Mouse (Mus musculus) heart, embryonic 15.5 days (tissue): Measurements from ENCODE around the gene Sept5. TPM values are rescaled to one million over a fixed set of nuclear protein-coding genes. Genes with fewer than 3 reads are reported as not detected.
A peak's percentile ranks its signal among the peaks of the same experiment; 100 is the strongest.

Experiments used
- ATAC-seq: fragments of 200-750 bp; cut with Nextera tagmentation; replicated peaks from 2 replicates; pipeline ENCODE4 v1.8.0; 2017; ENCODE audit warnings: low read depth, moderate TSS enrichment; ENCODE audit not compliant: insufficient number of reproducible peaks, insufficient read depth, low FRiP score
- H3K27ac ChIP-seq: fragments of 300-500 bp; sonication (generic); 2 replicates; pipeline ENCODE4 v1.5.1; 2015; ENCODE audit warnings: mild to moderate bottlenecking, inconsistent platforms
- H3K27me3 ChIP-seq: fragments of 300-500 bp; sonication (generic); 2 replicates; pipeline ENCODE4 v1.6.1; 2015; ENCODE audit warnings: inconsistent platforms
- H3K36me3 ChIP-seq: fragments of 300-500 bp; sonication (generic); 2 replicates; pipeline ENCODE4 v1.6.1; 2015; ENCODE audit warnings: mild to moderate bottlenecking, inconsistent platforms
- H3K4me1 ChIP-seq: fragments of 300-500 bp; sonication (generic); replicated peaks from 2 replicates; pipeline ENCODE4 v1.6.1; 2015; ENCODE audit warnings: inconsistent platforms
- H3K4me2 ChIP-seq: fragments of 300-500 bp; sonication (generic); 2 replicates; pipeline ENCODE4 v1.6.1; 2015; ENCODE audit warnings: inconsistent platforms, mild to moderate bottlenecking, moderate library complexity
- H3K4me3 ChIP-seq: fragments of 300-500 bp; sonication (generic); 2 replicates; pipeline ENCODE4 v1.5.1; 2015; ENCODE audit warnings: mild to moderate bottlenecking, inconsistent platforms
- H3K9ac ChIP-seq: fragments of 300-500 bp; sonication (generic); 2 replicates; pipeline ENCODE4 v1.6.1; 2015; ENCODE audit warnings: mild to moderate bottlenecking, inconsistent platforms
- H3K9me3 ChIP-seq: fragments of 300-500 bp; sonication (generic); replicated peaks from 2 replicates; pipeline ENCODE4 v1.6.1; 2016; ENCODE audit warnings: inconsistent platforms
- WGBS: fragments of 180-500 bp; shearing (Covaris S2); methylation state at CpG from one replicate; pipeline ENCODE4 v1.1.7; 2015; ENCODE audit warnings: mixed read lengths; 5-methylcytosine and 5-hydroxymethylcytosine counted together
- polyA plus RNA-seq: library from polyadenylated mRNA; unstranded; fragments of >200 nt; fragmentation: Nextera tagmentation; extraction: Ambion mirVana; gene quantifications from 2 replicates; pipeline ENCODE4 v1.2.1, GENCODE M21; 2015

Gene Sept5
- polyA plus RNA-seq, 1 experiment from 2014 or later: 8.1 TPM

GRCm38 (mm10) chr16:18631141-18631540 is 1.4 kb upstream of the Sept5 start:
- no peak overlapping the region for H3K4me2 ChIP-seq
- peaks cover 19% of the 10 kb centered on the region for H3K4me1 ChIP-seq
- H3K9ac ChIP-seq: no peak overlapping the region
- ATAC-seq: no peak
- peaks cover 52% of the 10 kb centered on the region for H3K27me3 ChIP-seq
- WGBS: 57% methylated on average over 7 of the region's 7 CpGs
- H3K36me3 ChIP-seq: no peaks in the 10 kb centered on the region
- no peak overlapping the region for H3K27ac ChIP-seq
- H3K4me3 ChIP-seq: no peak overlapping the region
- H3K9me3 ChIP-seq: no peaks in the 10 kb centered on the region

GRCm38 (mm10) chr16:18630291-18630690 is 537 bp upstream of the Sept5 start:
- H3K4me3 ChIP-seq: peak overlapping the region; percentile 79
- no peaks in the 10 kb centered on the region for H3K9me3 ChIP-seq
- peak overlapping the region; percentile 98 for H3K4me2 ChIP-seq
- H3K4me1 ChIP-seq: peaks cover 28% of the 10 kb centered on the region
- no peak overlapping the region for H3K27ac ChIP-seq
- no peaks in the 10 kb centered on the region for H3K36me3 ChIP-seq
- WGBS: 53% methylated on average over 5 of the region's 5 CpGs
- H3K9ac ChIP-seq: peak overlapping the region; percentile 72
- no peak for ATAC-seq
- peaks cover 59% of the 10 kb centered on the region for H3K27me3 ChIP-seq

GRCm38 (mm10) chr16:18628948-18629340 is 810 bp downstream of the Sept5 start:
- WGBS: 40% methylated on average over 2 of the region's 2 CpGs
- Histone ChIP-seq H3K4me1 (peaks cover 30% of the 10 kb centered on the region), H3K27ac (no peak overlapping the region), H3K4me2 (peak overlapping the region; percentile 98), H3K9me3 (no peaks in the 10 kb centered on the region), H3K27me3 (peaks cover 73% of the 10 kb centered on the region), H3K4me3 (peak overlapping the region; percentile 79), H3K36me3 (no peaks in the 10 kb centered on the region), H3K9ac (peak overlapping the region; percentile 72; the same call in 1 of the 2 replicates)
- no peak for ATAC-seq

- no peaks in the 10 kb centered on the region for H3K36me3 ChIP-seq
- peak overlapping the region; percentile 79 for H3K4me3 ChIP-seq
- H3K27me3 ChIP-seq: peaks cover 78% of the 10 kb centered on the region
- no peaks in the 10 kb centered on the region for H3K9me3 ChIP-seq
- peak overlapping the region; percentile 98 for H3K4me2 ChIP-seq
- H3K9ac ChIP-seq: 0 out of 2 replicates have a peak overlapping the region, but pooled peaks have one; percentile 72
- H3K4me1 ChIP-seq: peaks cover 30% of the 10 kb centered on the region
- no peak for ATAC-seq
- WGBS: 70% methylated on average over 7 of the region's 7 CpGs
- no peak overlapping the region for H3K27ac ChIP-seq
Observed at GRCm38 (mm10) chr16:18628206-18628947, 1.4 kb downstream of the Sept5 start.

GRCm38 (mm10) chr16:18627163-18627562 is 2.6 kb downstream of the Sept5 start:
- Histone ChIP-seq H3K4me2 (peak overlapping the region; percentile 90; the same call in 1 of the 2 replicates), H3K27me3 (peaks cover 90% of the 10 kb centered on the region), H3K4me3 (no peak overlapping the region), H3K27ac (no peak overlapping the region), H3K4me1 (peaks cover 32% of the 10 kb centered on the region), H3K9me3 (no peaks in the 10 kb centered on the region), H3K9ac (no peak overlapping the region), H3K36me3 (no peaks in the 10 kb centered on the region)
- 51% methylated on average over 3 of the region's 3 CpGs for WGBS
- no peak for ATAC-seq

GRCm38 (mm10) chr16:18626376-18626878 is 3.3 kb downstream of the Sept5 start, which contains the start of gene Gm49601:
Gene Gm49601, minus strand, starts transcription at chr16:18626427.
- 0 out of 2 replicates have a peak, but pooled peaks have one; percentile 12 for ATAC-seq
- Histone ChIP-seq H3K9ac (peak within 1 kb of the TSS; percentile 49), H3K27ac (no peak within 1 kb of the TSS), H3K4me3 (peak within 1 kb of the TSS; percentile 56), H3K4me1 (peaks cover 39% of the 10 kb centered on the region), H3K4me2 (peak within 1 kb of the TSS; percentile 90), H3K27me3 (peaks cover 94% of the 10 kb centered on the region), H3K9me3 (no peaks in the 10 kb centered on the region), H3K36me3 (no peaks in the 10 kb centered on the region)
- WGBS: under 1% methylated on average over 63 of the region's 65 CpGs

GRCm38 (mm10) chr16:18625791-18626311 is 3.9 kb downstream of the Sept5 start:
- no peak for ATAC-seq
- no peaks in the 10 kb centered on the region for H3K36me3 ChIP-seq
- H3K9ac ChIP-seq: peak overlapping the region; percentile 49
- peak overlapping the region; percentile 56 for H3K4me3 ChIP-seq
- WGBS: 10% methylated on average over 26 of the region's 26 CpGs
- H3K27me3 ChIP-seq: peaks cover 95% of the 10 kb centered on the region
- no peak overlapping the region for H3K27ac ChIP-seq
- H3K4me1 ChIP-seq: peaks cover 45% of the 10 kb centered on the region
- peak overlapping the region; percentile 90 for H3K4me2 ChIP-seq
- H3K9me3 ChIP-seq: no peaks in the 10 kb centered on the region

- Histone ChIP-seq H3K4me1 (peaks cover 48% of the 10 kb centered on the region), H3K27me3 (peaks cover 95% of the 10 kb centered on the region), H3K9me3 (no peaks in the 10 kb centered on the region), H3K9ac (no peak overlapping the region), H3K27ac (no peak overlapping the region), H3K36me3 (no peaks in the 10 kb centered on the region), H3K4me2 (no peak overlapping the region), H3K4me3 (no peak overlapping the region)
- ATAC-seq: no peak
- 53% methylated on average over 14 of the region's 14 CpGs for WGBS
Observed at GRCm38 (mm10) chr16:18625097-18625496, 4.7 kb downstream of the Sept5 start.

- Histone ChIP-seq H3K9ac (no peak overlapping the region), H3K4me2 (no peak overlapping the region), H3K36me3 (no peaks in the 10 kb centered on the region), H3K4me3 (no peak overlapping the region), H3K27ac (no peak overlapping the region), H3K9me3 (no peaks in the 10 kb centered on the region), H3K4me1 (peaks cover 45% of the 10 kb centered on the region), H3K27me3 (peaks cover 97% of the 10 kb centered on the region)
- ATAC-seq: no peak
- 39% methylated on average over 15 of the region's 15 CpGs for WGBS
Observed at GRCm38 (mm10) chr16:18624641-18625040, 5.1 kb downstream of the Sept5 start.

GRCm38 (mm10) chr16:18623751-18624540 is 5.8 kb downstream of the Sept5 start:
- Histone ChIP-seq H3K9me3 (no peaks in the 10 kb centered on the region), H3K4me1 (peaks cover 40% of the 10 kb centered on the region), H3K9ac (no peak overlapping the region), H3K27ac (no peak overlapping the region), H3K27me3 (peaks cover 98% of the 10 kb centered on the region), H3K4me2 (no peak overlapping the region), H3K36me3 (no peaks in the 10 kb centered on the region), H3K4me3 (no peak overlapping the region)
- WGBS: 48% methylated on average over 15 of the region's 15 CpGs
- no peak for ATAC-seq
